Mouse (Mus musculus) bone marrow, adult 2 months (tissue): ENCODE measurements around the gene C9.

ENCODE experiments used
- CTCF ChIP-seq: fragments of 200-500 bp; IDR thresholded peaks from 2 replicates; pipeline ENCODE4 v1.5.1; 2011; ENCODE audit warnings: low read length, control low read depth; ENCODE audit not compliant: control insufficient read depth, insufficient read depth
- POLR2A ChIP-seq: fragments of 200-500 bp; IDR thresholded peaks from 2 replicates; pipeline ENCODE4 v1.6.1; 2011; ENCODE audit warnings: low read depth, mild to moderate bottlenecking, control low read depth, low read length, borderline replicate concordance; ENCODE audit not compliant: control insufficient read depth

DNA sequence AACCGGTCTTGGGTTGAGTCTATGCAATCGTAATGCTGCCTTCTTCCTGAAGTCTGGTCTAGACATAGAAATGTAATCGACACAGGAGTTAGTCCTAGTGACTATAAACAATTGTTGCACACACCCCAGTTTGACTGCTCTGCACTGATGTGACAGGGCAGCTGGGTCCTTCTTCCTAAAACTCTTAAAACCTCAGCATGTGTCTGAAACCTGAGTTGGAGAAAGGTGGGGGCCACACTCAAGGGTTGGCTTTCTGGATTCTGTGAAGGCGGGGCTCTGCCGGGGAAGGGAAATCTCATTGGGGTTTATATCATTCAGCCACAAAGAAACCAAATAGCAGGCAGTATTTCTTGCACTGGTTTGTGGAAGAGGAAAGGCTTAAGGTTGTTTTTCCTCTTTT lies 41.0 kb upstream of the C9 start:
- no peak for TF ChIP-seq CTCF
- no peak for TF ChIP-seq POLR2A
